24 mouse cellular contexts compared by ENCODE assay signal in the genomic region with DNA sequence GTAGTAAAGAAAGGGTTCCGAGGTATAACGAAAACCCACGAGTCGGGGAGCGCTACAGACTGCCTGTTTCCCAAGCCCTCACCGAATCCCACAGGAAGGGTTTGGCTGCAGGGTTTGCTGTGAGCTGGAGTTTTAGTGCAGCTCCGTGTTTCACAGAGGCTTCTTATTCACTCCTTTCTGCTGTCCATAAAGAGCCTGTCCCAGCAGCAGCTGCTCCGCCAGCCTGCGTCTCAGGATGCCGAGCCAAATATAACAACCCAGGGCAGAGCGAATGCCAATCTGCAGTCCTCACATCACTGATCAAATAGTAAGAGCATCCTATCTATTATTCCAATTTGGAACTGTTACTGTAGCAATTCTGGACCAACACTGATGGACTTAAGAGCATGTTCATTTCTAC.
A peak's percentile ranks its signal among the peaks of the same experiment; 100 is the strongest.
DNase-seq lines count a peak whose midpoint lies in the region; ATAC-seq and TF ChIP-seq lines count a peak whose summit lies in the region.
"Had no signal": no experiment of that assay in that cellular context is flagged by ENCODE, and none has a peak within 500 bp of the region (broad histone marks: within the 10 kb centered on the region; RNA-seq: fewer than 3 reads in every experiment).

No protein-coding gene starts in this region.

- peak; percentile 25 to 29 for DNase-seq in cerebellum, postnatal 14 days
- no peak for DNase-seq in cerebellum, postnatal 36 days
- DNase-seq in heart, embryonic 10.5 days (ENCODE audit: low spot score): peak; percentile 46
- no peak for DNase-seq in heart, adult 8-10 months (ENCODE audit: low spot score)
- peak; percentile 34 to 45 for DNase-seq in layer of hippocampus, postnatal 14 days (ENCODE audit: low spot score in 2 of 2)
- DNase-seq in layer of hippocampus, adult 11-12 months (ENCODE audit: low spot score): no peak
- peak; percentile 73 for DNase-seq in brain, embryonic 14.5 days (ENCODE audit: low read depth)
- DNase-seq: adrenal gland, postnatal 25 days; cerebellum, adult 9-11 months; embryo, embryonic 11 days; gastrocnemius, postnatal 10 days; kidney, postnatal 25 days; liver; lung, postnatal 36 days; thymus, adult 2 months; thymus, postnatal 4 days had no signal

- no peak overlapping the region for H3K4me3 ChIP-seq in heart, embryonic 10.5 days
- H3K4me3 ChIP-seq: embryonic facial prominence, embryonic 13.5 days; erythroblast, embryonic 14.5 days; hindbrain, embryonic 13.5 days; liver, embryonic 15.5 days; lung, embryonic 15.5 days had no signal

- H3K4me1 ChIP-seq in heart, embryonic 10.5 days: no peaks in the 10 kb centered on the region
- H3K4me1 ChIP-seq: embryonic facial prominence, embryonic 13.5 days; hindbrain, embryonic 13.5 days; liver, embryonic 15.5 days; lung, embryonic 15.5 days had no signal

- H3K36me3 ChIP-seq in heart, embryonic 10.5 days: no peaks in the 10 kb centered on the region
- H3K36me3 ChIP-seq: embryonic facial prominence, embryonic 13.5 days; hindbrain, embryonic 13.5 days; liver, embryonic 15.5 days; lung, embryonic 15.5 days had no signal

- no peaks in the 10 kb centered on the region for H3K27me3 ChIP-seq in heart, embryonic 10.5 days (ENCODE audit: insufficient read depth, poor library complexity, severe bottlenecking)
- H3K27me3 ChIP-seq: embryonic facial prominence, embryonic 13.5 days; hindbrain, embryonic 13.5 days; liver, embryonic 15.5 days; lung, embryonic 15.5 days had no signal

- no peak for TF ChIP-seq POLR2A in brain, embryonic 14.5 days (IDR thresholded peaks at IDR 0.05; ENCODE audit: borderline replicate concordance, extremely low read depth, insufficient read depth, insufficient read length, poor library complexity, severe bottlenecking)

- no peak for TF ChIP-seq CTCF in brain, embryonic 14.5 days (IDR thresholded peaks at IDR 0.05; ENCODE audit: borderline replicate concordance, extremely low read depth, insufficient read depth, insufficient read length)

- H3K27ac ChIP-seq in heart, embryonic 10.5 days: no peak overlapping the region
- H3K27ac ChIP-seq: embryonic facial prominence, embryonic 13.5 days; hindbrain, embryonic 13.5 days; liver, embryonic 15.5 days; lung, embryonic 15.5 days had no signal

- WGBS in heart, embryonic 10.5 days: 78% methylated on average over 11 of the region's 11 CpGs

- no peaks in the 10 kb centered on the region for H3K9me3 ChIP-seq in heart, embryonic 10.5 days
- H3K9me3 ChIP-seq: embryonic facial prominence, embryonic 13.5 days; hindbrain, embryonic 13.5 days; liver, embryonic 15.5 days; lung, embryonic 15.5 days had no signal

- ATAC-seq in megakaryocyte progenitor cell, adult 5-6 weeks (replicated peaks; ENCODE audit: poor library complexity): no peak
- ATAC-seq: intestine, embryonic 16.5 days; midbrain, embryonic 16.5 days had no signal

Comparison
In these comparisons a context has a peak if more than half of its experiments do, and no peak if none do; other contexts are left out.
1. DNase-seq: peak in cerebellum, postnatal 14 days (2 of 2), heart, embryonic 10.5 days (single experiment), layer of hippocampus, postnatal 14 days (2 of 2) and brain, embryonic 14.5 days (single experiment); none in cerebellum, postnatal 36 days (0 of 2), heart, adult 8-10 months (single experiment) and layer of hippocampus, adult 11-12 months (single experiment).